Mouse (Mus musculus) brain, embryonic 14.5 days (tissue): ENCODE measurements around the gene Sebox.

Experiments
- CTCF ChIP-seq: fragments of 200-500 bp; IDR thresholded peaks from 2 replicates; pipeline ENCODE4 v1.5.1; 2012; ENCODE audit warnings: inconsistent platforms, mild to moderate bottlenecking, moderate library complexity, borderline replicate concordance; ENCODE audit not compliant: insufficient read depth, insufficient read length; ENCODE audit errors: extremely low read depth
- POLR2A ChIP-seq: fragments of 200-500 bp; IDR thresholded peaks from 2 replicates; pipeline ENCODE4 v1.6.1; 2012; ENCODE audit warnings: mild to moderate bottlenecking, inconsistent platforms, borderline replicate concordance; ENCODE audit not compliant: poor library complexity, insufficient read depth, insufficient read length, severe bottlenecking; ENCODE audit errors: extremely low read depth

DNA sequence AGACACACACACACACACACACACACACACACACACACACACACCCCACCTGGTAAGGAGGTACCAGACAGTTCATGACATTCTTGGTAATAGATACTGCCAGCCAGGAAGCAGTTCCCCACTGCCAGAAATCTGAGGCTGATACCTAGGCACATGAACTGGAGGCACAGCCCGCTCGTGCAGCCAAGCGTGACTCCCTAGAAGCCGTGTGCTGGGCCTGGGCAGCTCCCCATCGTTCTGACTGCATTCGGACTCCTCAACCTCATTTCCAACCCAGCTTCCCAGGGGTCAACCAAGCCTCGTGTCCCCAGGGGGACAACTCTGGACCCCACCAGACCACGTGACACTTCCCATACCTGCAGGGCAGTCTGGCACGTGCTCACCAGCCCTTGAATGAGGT, 25.5 kb downstream of the Sebox start:
- no peak for TF ChIP-seq CTCF
- no peak for TF ChIP-seq POLR2A
